Mouse (Mus musculus): ENCODE data around the gene Il2rg. TPM values are rescaled to one million over a fixed set of nuclear protein-coding genes. Genes with fewer than 3 reads are reported as not detected.

The Il2rg gene
- polyA plus RNA-seq (2015; fragmentation: Nextera tagmentation; extraction: Ambion mirVana): 6.8 and 7.9 TPM in 2 replicates

DNA sequence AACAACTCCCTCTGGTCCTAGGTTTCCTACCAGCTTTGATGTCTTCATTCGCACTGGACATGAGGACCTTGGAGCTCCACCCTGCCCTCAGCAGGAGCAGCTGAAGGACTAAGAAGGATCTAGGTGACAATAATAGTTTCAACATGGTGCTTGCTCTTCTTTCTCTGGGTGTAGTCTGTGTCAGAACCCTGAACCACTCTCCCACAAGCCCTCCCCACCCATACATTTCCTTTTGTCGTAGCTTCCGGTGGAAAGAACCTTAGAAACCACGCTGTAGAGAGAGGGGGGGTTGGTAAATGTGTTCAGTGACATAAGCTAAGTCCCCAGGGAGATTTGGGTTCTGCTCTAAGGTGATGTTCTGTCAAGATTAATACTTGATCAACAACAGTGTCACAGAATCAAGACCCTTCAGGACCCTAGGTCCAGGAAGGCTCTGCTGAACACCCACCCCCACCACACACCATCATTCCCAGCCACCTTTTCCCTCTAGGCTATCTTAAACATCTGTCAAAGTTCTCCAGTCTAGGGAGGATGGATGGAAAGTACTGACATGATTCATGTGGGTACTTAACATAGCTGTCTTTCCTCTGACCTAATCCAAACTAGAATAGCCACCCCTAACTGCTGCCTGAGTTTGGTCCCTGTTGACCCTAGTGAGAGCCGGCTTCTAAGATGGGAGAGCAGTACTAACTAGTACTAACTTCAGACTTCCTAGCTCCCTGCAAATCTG lies at the start of gene Il2rg:
Il2rg (minus strand) TSS at position 231 of the 730 bp plus-strand sequence.
- ATAC-seq: no peak
- H3K9ac ChIP-seq (ENCODE audit: low read depth, low read length): no peak within 1 kb of the TSS
- H3K4me2 ChIP-seq (ENCODE audit: low read length): 0 out of 2 replicates have a peak within 1 kb of the TSS, but pooled peaks have one; percentile 7
- no peak within 1 kb of the TSS for H3K27ac ChIP-seq (ENCODE audit: low read depth, low read length)
- H3K9me3 ChIP-seq (ENCODE audit: control insufficient read depth, low read length): no peaks in the 10 kb centered on the region
- no peak within 1 kb of the TSS for H3K4me3 ChIP-seq (ENCODE audit: low read length)
- no peaks in the 10 kb centered on the region for H3K4me1 ChIP-seq (ENCODE audit: control insufficient read depth, insufficient read depth, low read depth, low read length)
- H3K36me3 ChIP-seq (ENCODE audit: control insufficient read depth, insufficient read depth, low read length): no peaks in the 10 kb centered on the region
- WGBS: 76% methylated on average over 5 of the region's 5 CpGs
- H3K27me3 ChIP-seq (replicated peaks; ENCODE audit: control insufficient read depth, insufficient read depth, low read length): no peaks in the 10 kb centered on the region; the same call in 1 of the 2 replicates

DNA sequence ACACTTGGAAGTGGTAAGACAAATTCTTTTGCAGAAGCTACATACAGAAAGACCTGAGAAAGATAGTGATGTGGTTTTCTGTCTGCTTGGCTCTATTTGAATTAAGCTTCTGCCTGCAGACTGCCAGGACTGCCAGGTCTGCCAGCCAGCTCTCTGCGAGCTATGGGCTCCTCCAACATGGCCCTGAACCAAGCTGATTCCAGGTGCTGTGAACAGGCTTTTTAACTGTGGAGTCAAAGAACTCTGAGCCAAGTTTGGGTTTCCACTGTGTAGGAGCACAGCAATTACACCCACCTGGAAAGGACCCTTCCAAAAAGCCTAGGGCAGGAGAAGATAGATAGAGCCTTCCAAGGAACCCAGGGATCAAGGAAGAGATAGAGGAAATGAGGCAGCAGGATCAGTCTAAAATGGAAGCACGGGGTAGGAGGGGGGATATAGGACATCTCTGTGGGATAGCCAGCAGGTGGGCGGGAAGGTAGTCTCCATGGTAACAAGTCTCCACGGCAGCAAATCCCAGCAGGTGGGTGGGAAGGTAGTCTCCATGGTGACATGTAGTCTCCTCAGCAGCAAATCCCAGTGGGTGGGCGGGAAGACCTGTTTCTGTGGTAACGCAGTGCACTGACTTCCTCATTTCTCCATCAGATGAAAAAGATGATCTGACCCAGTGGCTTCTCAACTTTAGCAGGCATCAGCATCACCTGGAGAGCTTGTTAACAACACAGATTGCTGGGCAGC lies 45.7 kb upstream of the Il2rg start:
- peak; percentile 47 for ATAC-seq
- Histone ChIP-seq H3K36me3 (ENCODE audit: control insufficient read depth, insufficient read depth, low read length) (peaks cover 11% of the 10 kb centered on the region), H3K4me1 (ENCODE audit: control insufficient read depth, insufficient read depth, low read depth, low read length) (no peaks in the 10 kb centered on the region; the same call in 1 of the 2 replicates), H3K9ac (ENCODE audit: low read depth, low read length) (no peak overlapping the region), H3K4me2 (ENCODE audit: low read length) (no peak overlapping the region), H3K9me3 (ENCODE audit: control insufficient read depth, low read length) (no peaks in the 10 kb centered on the region), H3K4me3 (ENCODE audit: low read length) (no peak overlapping the region), H3K27ac (ENCODE audit: low read depth, low read length) (no peak overlapping the region), H3K27me3 (replicated peaks; ENCODE audit: control insufficient read depth, insufficient read depth, low read length) (no peaks in the 10 kb centered on the region)
- WGBS: 31% methylated on average over 6 of the region's 6 CpGs

DNA sequence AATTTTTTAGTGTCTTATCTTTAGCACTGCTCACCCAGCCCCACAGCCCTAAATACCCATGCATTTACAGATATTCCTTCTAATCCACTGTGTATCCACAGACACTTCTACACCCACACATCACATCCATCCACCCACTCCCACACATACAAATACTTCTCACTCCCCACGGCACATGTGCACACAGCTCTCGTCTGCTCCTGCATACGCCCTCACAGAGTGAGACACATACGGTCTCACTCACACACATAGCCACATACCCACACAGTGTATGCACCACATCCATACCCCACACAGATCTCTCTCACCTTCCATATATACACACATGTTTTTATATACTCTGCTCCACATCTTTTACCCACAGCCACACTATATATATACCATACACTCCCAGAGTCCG lies 41.2 kb upstream of the Il2rg start:
- Histone ChIP-seq H3K9me3 (ENCODE audit: control insufficient read depth, low read length) (no peaks in the 10 kb centered on the region), H3K9ac (ENCODE audit: low read depth, low read length) (no peak overlapping the region), H3K36me3 (ENCODE audit: control insufficient read depth, insufficient read depth, low read length) (peaks cover 5% of the 10 kb centered on the region; the same call in 1 of the 2 replicates), H3K27me3 (replicated peaks; ENCODE audit: control insufficient read depth, insufficient read depth, low read length) (no peaks in the 10 kb centered on the region), H3K4me1 (ENCODE audit: control insufficient read depth, insufficient read depth, low read depth, low read length) (peaks cover 5% of the 10 kb centered on the region; the same call in 1 of the 2 replicates), H3K4me3 (ENCODE audit: low read length) (no peak overlapping the region), H3K4me2 (ENCODE audit: low read length) (no peak overlapping the region), H3K27ac (ENCODE audit: low read depth, low read length) (no peak overlapping the region)
- WGBS: 95% methylated on average over 5 of the region's 5 CpGs
- ATAC-seq: no peak

DNA sequence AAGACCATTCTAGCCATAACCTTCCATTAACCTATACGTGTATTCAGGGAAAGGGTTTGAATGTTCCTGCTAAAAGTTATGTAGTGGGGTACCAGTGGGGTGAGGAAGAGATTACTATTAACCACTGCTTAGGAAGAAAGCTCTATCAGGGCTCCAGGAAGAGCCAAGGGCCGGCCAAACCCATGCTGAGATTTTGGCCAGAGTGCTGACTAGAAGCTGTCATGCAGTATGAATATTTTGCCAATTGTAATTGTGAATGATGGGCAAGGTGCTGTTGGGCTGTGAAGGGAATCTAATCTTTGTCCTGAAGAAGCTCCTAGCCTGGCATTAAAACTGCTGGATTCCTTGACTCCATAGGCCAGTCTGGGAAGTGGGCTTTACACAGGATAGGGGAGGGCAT lies 36.6 kb upstream of the Il2rg start:
- H3K4me1 ChIP-seq (ENCODE audit: control insufficient read depth, insufficient read depth, low read depth, low read length): peaks cover 27% of the 10 kb centered on the region; the same call in 1 of the 2 replicates
- no peaks in the 10 kb centered on the region for H3K9me3 ChIP-seq (ENCODE audit: control insufficient read depth, low read length)
- H3K36me3 ChIP-seq (ENCODE audit: control insufficient read depth, insufficient read depth, low read length): peaks cover 1% of the 10 kb centered on the region; the same call in 1 of the 2 replicates
- ATAC-seq: no peak
- no peak overlapping the region for H3K4me2 ChIP-seq (ENCODE audit: low read length)
- WGBS: 38% methylated on average over 2 of the region's 2 CpGs
- H3K9ac ChIP-seq (ENCODE audit: low read depth, low read length): no peak overlapping the region
- H3K27me3 ChIP-seq (replicated peaks; ENCODE audit: control insufficient read depth, insufficient read depth, low read length): no peaks in the 10 kb centered on the region
- H3K4me3 ChIP-seq (ENCODE audit: low read length): no peak overlapping the region
- H3K27ac ChIP-seq (ENCODE audit: low read depth, low read length): no peak overlapping the region

DNA sequence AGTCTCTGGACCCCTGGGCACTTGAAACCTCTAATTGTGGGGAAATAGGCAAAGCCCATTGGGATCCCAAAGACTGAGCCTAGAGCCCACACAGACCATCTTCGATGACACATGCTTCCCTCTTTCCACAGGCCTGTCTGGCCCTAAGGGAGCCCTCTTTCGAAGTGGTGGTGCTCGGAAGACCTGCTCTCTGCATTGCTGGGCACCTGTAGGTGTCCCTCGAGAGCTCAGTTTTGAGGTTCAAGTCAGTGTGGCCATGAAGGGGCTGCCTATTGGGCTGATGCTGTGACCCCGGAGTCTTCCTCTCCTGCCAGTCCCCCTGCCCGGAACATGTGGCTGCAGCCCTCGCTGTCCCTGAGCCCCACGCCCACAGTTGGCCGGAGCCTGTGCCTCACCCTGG lies 33.6 kb upstream of the Il2rg start:
- Histone ChIP-seq H3K36me3 (ENCODE audit: control insufficient read depth, insufficient read depth, low read length) (no peaks in the 10 kb centered on the region), H3K4me2 (ENCODE audit: low read length) (peak overlapping the region; percentile 59), H3K9ac (ENCODE audit: low read depth, low read length) (peak overlapping the region; percentile 43; the same call in 1 of the 2 replicates), H3K27me3 (replicated peaks; ENCODE audit: control insufficient read depth, insufficient read depth, low read length) (no peaks in the 10 kb centered on the region), H3K4me3 (ENCODE audit: low read length) (peak overlapping the region; percentile 54), H3K27ac (ENCODE audit: low read depth, low read length) (no peak overlapping the region), H3K4me1 (ENCODE audit: control insufficient read depth, insufficient read depth, low read depth, low read length) (peaks cover 30% of the 10 kb centered on the region; the same call in 1 of the 2 replicates), H3K9me3 (ENCODE audit: control insufficient read depth, low read length) (no peaks in the 10 kb centered on the region)
- no peak for ATAC-seq
- 51% methylated on average over 9 of the region's 9 CpGs for WGBS

DNA sequence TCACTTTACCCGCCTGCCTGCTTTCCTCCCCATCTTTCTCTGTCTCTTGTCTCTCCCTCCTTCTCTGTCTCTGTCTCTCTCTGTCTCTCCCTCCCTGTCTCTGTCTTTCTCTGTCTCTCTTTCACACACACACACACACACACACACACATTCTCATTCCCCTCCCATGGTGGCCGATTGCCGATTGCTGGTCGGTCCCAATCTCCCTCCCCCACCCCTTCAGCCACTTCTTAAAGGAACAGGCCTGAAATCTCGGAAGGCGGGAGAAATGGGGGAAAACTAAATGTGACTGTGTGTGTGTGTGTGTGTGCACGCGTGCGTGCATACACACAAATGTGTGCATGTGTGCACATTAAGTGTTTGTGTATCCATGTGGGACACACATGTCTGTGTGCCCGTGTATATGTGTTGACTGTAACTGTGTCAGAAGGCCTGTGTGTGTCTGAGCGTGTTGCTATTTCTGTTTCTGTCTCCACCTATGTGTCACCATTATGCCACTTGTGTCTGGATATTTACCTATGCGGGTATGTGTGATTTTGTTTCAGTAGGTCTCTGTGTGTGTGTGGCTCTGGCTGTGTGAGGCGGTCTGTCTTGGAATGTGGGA lies 32.5 kb upstream of the Il2rg start:
- peak overlapping the region; percentile 59 for H3K4me2 ChIP-seq (ENCODE audit: low read length)
- H3K9me3 ChIP-seq (ENCODE audit: control insufficient read depth, low read length): no peaks in the 10 kb centered on the region
- WGBS: 22% methylated on average over 13 of the region's 13 CpGs
- H3K4me1 ChIP-seq (ENCODE audit: control insufficient read depth, insufficient read depth, low read depth, low read length): peaks cover 30% of the 10 kb centered on the region; the same call in 1 of the 2 replicates
- H3K36me3 ChIP-seq (ENCODE audit: control insufficient read depth, insufficient read depth, low read length): no peaks in the 10 kb centered on the region
- H3K9ac ChIP-seq (ENCODE audit: low read depth, low read length): peak overlapping the region; percentile 72
- no peaks in the 10 kb centered on the region for H3K27me3 ChIP-seq (replicated peaks; ENCODE audit: control insufficient read depth, insufficient read depth, low read length)
- H3K27ac ChIP-seq (ENCODE audit: low read depth, low read length): peak overlapping the region; percentile 90
- ATAC-seq: peak; percentile 48
- H3K4me3 ChIP-seq (ENCODE audit: low read length): peak overlapping the region; percentile 54

DNA sequence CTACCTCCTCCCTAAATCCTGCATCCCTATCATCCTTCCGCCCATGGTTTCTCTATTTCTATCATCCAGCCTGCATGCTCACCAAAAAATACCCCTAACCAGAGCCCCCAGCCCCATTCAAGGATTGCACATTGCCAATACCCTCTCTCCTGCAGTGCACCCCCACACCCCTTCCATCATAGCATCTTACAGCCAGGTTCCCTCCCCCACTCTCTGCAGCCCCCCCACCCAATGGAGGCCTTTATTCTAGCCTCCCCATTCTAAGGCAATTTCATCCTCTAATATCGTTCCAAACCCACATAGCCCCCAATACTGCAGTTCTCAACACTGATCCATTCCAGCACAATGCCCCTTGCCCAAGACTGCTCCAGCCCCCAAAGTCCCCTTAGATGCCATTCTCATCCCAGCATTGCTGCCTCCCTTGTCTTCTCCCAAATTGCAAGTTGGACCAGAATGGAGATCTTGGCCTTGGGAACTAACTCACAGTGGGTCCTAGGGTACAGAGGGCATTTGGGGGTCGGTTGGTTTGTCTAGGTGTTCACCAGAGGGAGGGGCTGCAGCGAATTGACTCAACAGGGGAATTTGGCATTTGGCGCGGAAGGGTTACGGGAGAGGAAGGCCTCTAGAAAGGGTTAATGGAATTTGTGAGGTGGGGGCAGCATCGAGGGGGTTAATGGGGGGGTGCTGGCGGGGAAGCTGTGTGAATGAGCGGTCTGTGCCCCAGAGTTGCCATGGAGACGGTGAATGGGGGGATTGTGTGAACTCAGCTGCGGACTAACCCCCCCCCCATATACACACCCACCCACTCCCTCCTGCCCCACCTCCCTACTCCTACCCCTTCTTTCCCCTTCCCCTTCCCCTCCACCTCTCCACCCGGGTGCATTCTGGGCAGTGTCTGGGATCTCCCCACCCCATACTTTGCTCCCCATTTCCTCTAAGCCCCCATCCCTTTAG lies 31.7 kb upstream of the Il2rg start:
- Histone ChIP-seq H3K9me3 (ENCODE audit: control insufficient read depth, low read length) (no peaks in the 10 kb centered on the region), H3K4me3 (ENCODE audit: low read length) (peak overlapping the region; percentile 54), H3K36me3 (ENCODE audit: control insufficient read depth, insufficient read depth, low read length) (no peaks in the 10 kb centered on the region), H3K4me1 (ENCODE audit: control insufficient read depth, insufficient read depth, low read depth, low read length) (peaks cover 29% of the 10 kb centered on the region; the same call in 1 of the 2 replicates), H3K27ac (ENCODE audit: low read depth, low read length) (peak overlapping the region; percentile 90), H3K4me2 (ENCODE audit: low read length) (peak overlapping the region; percentile 59), H3K9ac (ENCODE audit: low read depth, low read length) (peak overlapping the region; percentile 72), H3K27me3 (replicated peaks; ENCODE audit: control insufficient read depth, insufficient read depth, low read length) (no peaks in the 10 kb centered on the region)
- peak; percentile 73 for ATAC-seq
- 33% methylated on average over 7 of the region's 13 CpGs for WGBS

DNA sequence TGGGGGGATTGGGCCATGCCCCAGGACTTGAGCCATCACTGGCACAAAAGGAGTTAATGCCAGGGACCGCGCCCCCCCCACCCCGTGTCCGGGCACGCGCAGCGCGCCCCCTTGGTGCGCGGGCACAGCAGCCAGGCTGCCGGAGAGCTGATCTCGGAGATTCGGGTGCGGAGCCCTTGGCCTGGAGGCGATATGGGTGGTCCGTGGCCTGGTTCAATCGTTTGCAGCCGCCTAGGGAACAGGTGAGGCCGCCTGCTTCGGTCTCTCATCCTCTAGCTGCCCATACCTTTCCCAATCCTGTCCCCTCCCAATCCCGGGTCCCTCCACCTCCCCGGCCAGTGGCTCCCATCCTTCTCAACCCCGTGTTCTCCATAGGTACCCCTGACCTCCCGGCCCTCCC lies 31.0 kb upstream of the Il2rg start, which contains the start of gene Nlgn3:
Nlgn3 (plus strand) TSS at position 114 of the 400 bp plus-strand sequence.
- WGBS: 29% methylated on average over 11 of the region's 24 CpGs
- Histone ChIP-seq H3K4me3 (ENCODE audit: low read length) (peak within 1 kb of the TSS; percentile 54), H3K9me3 (ENCODE audit: control insufficient read depth, low read length) (no peaks in the 10 kb centered on the region), H3K36me3 (ENCODE audit: control insufficient read depth, insufficient read depth, low read length) (no peaks in the 10 kb centered on the region), H3K4me1 (ENCODE audit: control insufficient read depth, insufficient read depth, low read depth, low read length) (peaks cover 23% of the 10 kb centered on the region; the same call in 1 of the 2 replicates), H3K27me3 (replicated peaks; ENCODE audit: control insufficient read depth, insufficient read depth, low read length) (no peaks in the 10 kb centered on the region), H3K27ac (ENCODE audit: low read depth, low read length) (peak within 1 kb of the TSS; percentile 90), H3K4me2 (ENCODE audit: low read length) (peak within 1 kb of the TSS; percentile 59), H3K9ac (ENCODE audit: low read depth, low read length) (peak within 1 kb of the TSS; percentile 72)
- peak; percentile 48 for ATAC-seq
